Mouse (Mus musculus): Measurements from ENCODE around the gene Nubp2.

Gene Nubp2

DNA sequence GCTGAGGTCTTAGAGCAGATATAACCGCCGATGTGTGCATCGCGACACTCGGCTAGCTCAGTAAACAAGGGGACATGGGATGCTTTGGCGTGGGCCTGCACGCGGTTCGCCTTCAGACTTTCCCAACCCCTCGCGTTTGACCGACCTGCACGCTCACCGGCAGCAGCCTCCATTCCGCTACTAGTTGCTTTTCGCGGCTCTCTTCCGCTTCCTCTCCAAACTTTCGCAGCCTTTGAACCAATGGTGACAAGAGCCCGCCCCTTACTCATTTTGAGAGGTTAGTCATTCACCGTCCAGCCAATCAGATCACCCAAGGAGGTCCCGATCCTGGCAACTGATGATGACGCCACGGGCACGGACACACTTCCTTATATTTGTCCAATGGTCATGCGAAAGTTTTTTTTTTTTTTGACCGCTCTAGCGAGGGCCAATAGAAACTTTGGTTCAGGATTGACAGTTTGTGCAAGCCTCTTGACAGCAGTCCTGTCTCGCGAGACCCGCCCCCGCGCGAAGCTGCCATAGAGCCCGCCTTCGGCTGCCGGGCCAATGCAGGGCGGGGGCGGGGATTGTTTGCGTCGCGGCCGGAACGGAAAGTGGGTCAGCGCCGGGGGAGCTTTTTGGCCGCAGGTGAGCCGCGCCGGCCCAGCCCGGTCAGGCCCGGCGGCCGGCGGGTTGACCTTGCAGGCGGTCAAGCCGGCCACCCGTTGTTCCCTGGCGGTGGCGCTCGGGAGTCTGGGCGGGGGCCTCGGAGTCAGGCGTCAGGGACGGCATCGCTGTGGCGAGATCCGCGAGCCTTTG is at the start of gene Nubp2, which contains the start of gene Spsb3:
Gene Nubp2, minus strand, starts transcription at position 216 of the 798 bp plus-strand sequence.
Gene Spsb3, plus strand, starts transcription at position 510 of the 798 bp plus-strand sequence.
- peak; percentile 98 for DNase-seq (ENCODE audit: low read depth, low spot score)

GRCm38 (mm10) chr17:24935666-24936065 is 49.5 kb upstream of the Nubp2 start:
- DNase-seq (ENCODE audit: low read depth, low spot score): no peak

DNA sequence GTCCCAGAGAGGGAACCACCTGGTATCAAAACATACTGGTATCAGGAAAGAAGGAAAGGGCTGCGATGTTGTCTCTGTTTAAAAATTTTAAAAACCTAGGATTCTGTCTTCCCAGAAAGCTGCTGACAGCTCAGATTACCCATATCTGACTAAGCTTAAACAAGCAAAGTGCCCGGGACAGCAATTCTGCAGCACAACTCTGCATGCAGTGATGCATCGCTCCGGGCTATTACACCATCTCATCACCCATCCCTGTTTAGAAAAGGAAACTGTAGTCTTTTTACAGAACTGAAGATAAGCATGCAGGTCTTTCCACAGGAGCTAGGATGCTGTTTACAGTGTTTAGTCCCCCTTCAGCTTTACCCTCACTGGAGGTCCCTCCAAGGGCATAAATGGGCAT is 48.8 kb upstream of the Nubp2 start:
- no peak for DNase-seq (ENCODE audit: low read depth, low spot score)

DNA sequence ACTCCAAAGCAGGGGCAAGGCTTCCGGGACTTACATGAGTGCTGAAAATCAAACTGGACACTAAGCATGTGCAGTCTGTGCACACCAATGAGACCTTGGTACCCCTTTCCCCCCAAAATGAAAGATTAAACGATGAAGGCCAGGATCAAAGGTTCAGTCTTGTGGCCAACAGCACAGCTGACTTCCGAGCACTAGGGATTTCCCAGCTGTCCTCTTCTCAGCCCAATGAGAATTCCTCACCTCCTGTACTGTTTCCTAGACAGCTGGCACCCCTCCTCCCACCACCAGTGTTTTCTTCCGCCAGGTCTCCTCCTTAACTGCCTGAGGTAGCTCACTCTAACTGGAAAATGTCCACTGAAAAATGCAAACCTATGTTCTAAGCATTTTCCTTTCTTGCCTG is 47.0 kb upstream of the Nubp2 start:
- no peak for DNase-seq (ENCODE audit: low read depth, low spot score)

- no peak for DNase-seq (ENCODE audit: low read depth, low spot score)
Measured at GRCm38 (mm10) chr17:24932431-24932830, 46.3 kb upstream of the Nubp2 start.

GRCm38 (mm10) chr17:24929506-24929905 is 43.4 kb upstream of the Nubp2 start:
- no peak for DNase-seq (ENCODE audit: low read depth, low spot score)

- DNase-seq (ENCODE audit: low read depth, low spot score): no peak
Measured at GRCm38 (mm10) chr17:24923246-24923645, 37.1 kb upstream of the Nubp2 start.

DNA sequence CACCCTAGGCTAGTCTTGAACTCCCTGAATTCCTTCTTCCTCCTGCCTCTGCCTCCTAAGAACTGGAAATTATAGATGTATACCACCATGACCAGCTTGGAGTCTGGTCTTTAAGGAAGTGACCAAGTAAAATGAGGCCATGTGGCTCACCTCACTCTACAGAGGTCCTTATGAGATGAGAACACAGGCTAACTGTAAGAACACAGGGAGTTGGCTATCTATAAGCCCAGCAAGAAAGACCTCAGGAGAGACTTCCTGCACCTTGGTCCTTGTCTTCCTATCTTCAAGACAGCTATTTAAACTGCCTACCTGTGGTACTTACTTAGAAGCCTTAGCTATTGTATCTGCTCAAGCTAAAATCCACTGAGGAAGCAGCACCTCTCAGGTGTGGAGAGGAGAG is 27.8 kb upstream of the Nubp2 start:
- DNase-seq (ENCODE audit: low read depth, low spot score): no peak

GRCm38 (mm10) chr17:24907591-24907990 is 21.4 kb upstream of the Nubp2 start:
- DNase-seq (ENCODE audit: low read depth, low spot score): no peak

- DNase-seq (ENCODE audit: low read depth, low spot score): no peak
Measured at GRCm38 (mm10) chr17:24903767-24904166, 17.6 kb upstream of the Nubp2 start.

- DNase-seq (ENCODE audit: low read depth, low spot score): no peak
Measured at GRCm38 (mm10) chr17:24902671-24903474, 16.7 kb upstream of the Nubp2 start.

DNA sequence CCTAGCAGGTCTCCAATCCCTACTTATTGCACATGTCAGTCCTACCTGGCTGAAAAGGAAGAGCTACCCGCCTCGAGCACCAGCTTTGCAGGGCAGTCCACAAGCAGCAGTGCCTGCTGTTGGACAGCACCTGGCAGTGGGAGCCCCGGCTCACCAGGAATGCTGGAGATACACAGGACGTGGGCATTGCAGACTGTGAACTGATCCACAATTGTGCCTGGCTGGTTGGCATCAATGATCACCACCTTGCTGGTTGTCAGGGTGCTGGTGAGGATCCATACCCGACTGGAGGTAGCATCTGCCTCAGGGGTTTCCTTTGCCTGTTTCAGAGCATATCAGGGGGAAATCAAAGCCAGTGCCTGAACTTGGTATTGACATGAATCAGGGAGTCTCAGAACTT is 16.0 kb upstream of the Nubp2 start:
- no peak for DNase-seq (ENCODE audit: low read depth, low spot score)

DNA sequence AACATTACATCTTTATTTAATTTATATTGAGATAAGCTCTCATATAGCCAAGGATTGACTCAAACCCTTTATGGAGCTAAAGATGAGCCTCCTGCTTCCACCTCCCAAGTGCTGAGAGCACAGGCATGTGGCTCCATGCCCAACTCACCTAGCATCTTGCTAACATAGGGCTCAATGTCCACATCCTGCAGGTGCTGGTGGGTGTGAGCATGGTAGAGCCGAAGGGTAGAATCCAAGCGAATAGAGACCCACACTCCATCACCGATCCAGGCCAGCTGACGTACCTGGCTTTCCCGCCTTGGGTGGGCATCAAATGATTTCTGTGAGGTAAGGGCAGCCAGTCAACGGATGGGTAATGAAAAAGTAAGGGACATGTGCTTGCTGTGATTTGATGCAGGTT is 13.9 kb upstream of the Nubp2 start:
- no peak for DNase-seq (ENCODE audit: low read depth, low spot score)

DNA sequence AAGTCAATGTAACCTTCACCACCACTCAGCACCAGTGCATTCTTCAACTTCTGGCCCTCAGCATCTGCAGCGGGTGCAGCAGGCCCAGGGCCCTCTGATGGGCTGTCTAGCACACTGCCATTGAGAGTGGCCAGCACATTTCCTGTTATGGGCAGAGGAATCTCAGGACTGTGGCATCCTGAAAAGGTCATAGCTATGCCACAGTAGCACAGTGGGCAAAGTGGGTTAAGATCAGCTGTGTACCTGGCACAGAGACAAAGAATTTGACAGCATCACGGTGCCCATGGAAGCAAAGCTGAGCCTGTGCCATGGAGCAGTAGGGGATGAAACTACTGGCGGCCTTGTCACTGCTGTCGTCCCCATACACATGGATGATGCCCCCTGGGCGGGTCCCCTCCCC is 13.0 kb upstream of the Nubp2 start:
- no peak for DNase-seq (ENCODE audit: low read depth, low spot score)

DNA sequence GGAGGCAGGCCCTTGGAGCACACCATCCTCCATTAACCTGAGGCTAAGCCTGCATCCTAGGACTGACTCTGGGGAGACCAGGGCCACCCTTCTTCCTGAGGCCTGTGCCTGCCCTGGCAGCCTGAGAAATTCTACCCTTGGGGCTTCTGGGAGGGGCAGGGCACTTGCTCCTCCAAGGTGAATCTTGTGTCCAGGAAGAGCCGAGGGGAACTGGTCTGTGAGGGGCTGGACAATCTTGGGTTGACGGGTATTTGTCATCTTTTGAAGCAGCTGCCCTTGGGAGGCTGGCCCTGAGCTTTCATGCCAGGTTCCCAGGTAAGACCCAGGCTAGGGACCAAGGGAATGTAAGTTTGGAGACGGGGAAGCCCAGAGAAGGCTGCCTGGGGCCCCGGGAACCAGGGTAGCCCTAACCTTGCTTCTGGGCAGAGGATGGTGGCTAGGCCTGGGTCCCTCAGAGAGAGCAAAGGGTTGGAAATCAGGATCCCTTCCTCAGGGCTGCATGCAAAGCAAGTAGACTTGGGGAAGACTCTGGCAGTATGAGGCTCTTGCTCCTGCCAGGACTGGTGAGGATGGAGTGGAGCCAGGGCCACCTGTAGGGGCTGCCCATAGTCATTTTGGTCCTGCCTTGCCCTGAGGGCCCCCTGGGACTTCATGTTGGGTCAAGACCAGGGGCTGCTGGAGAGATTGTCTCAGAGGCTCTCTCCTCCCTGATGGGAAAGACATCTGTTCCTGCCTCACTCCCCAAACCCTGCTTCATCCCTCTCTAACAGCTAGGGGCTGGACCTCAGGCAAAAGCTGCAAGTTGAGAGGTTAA is 12.1 kb upstream of the Nubp2 start:
- no peak for DNase-seq (ENCODE audit: low read depth, low spot score)

DNA sequence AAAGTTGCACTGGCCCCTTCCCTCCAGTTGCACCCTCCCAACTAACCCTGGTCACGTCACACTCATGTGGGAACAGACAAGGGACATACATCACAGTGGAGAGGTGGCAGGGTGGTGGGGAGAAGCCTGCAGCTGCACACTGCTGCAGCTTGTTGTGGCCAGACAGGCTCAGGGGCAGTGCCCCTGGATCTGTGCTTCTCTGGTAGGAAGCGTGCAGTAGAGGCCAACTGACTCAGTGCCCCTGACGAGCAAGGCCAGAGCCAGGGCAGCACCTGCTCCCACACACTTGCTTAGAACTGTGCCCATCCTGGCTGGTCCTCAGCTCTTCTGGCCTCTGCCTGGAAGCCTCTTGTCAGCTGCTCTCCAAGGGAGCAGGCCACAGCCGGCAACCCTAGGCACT is 11.5 kb upstream of the Nubp2 start:
- no peak for DNase-seq (ENCODE audit: low read depth, low spot score)

- no peak for DNase-seq (ENCODE audit: low read depth, low spot score)
Measured at GRCm38 (mm10) chr17:24896993-24897269, 10.8 kb upstream of the Nubp2 start.

DNA sequence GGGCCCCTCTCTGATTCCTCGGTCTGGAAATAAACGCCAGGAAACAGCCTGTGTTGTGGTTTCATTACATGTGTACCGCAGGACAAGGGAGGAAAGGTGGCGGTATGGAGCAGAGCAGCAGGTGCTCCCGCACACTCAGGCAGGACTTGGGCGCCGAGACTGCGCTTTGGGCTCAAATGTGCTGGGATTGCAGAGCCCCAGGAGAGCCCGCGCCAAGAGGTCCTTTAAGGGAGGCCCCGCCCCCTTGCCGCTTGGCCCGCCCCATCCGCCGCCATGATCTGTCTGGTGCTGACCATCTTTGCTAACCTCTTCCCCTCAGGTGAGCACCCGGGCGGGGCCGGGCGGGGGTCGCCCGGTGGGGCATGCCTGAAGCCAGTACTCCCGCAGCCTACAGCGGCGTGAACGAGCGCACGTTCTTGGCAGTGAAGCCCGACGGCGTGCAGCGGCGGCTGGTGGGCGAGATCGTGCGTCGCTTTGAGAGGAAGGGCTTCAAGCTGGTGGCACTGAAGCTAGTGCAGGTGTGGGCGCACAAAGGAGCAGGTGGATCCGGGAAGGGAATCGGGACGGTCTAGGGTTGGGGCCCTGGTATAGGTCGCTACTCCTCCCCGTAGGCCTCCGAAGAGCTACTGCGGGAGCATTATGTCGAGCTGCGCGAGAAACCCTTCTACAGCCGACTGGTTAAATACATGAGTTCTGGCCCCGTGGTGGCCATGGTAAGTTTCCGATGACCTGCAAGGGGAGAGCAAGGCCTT is 10.3 kb upstream of the Nubp2 start, which contains the start of gene Nme3:
Gene Nme3, plus strand, starts transcription at position 260 of the 752 bp plus-strand sequence.
- DNase-seq (ENCODE audit: low read depth, low spot score): no peak

GRCm38 (mm10) chr17:24895571-24896240 is 9.6 kb upstream of the Nubp2 start:
- no peak for DNase-seq (ENCODE audit: low read depth, low spot score)

DNA sequence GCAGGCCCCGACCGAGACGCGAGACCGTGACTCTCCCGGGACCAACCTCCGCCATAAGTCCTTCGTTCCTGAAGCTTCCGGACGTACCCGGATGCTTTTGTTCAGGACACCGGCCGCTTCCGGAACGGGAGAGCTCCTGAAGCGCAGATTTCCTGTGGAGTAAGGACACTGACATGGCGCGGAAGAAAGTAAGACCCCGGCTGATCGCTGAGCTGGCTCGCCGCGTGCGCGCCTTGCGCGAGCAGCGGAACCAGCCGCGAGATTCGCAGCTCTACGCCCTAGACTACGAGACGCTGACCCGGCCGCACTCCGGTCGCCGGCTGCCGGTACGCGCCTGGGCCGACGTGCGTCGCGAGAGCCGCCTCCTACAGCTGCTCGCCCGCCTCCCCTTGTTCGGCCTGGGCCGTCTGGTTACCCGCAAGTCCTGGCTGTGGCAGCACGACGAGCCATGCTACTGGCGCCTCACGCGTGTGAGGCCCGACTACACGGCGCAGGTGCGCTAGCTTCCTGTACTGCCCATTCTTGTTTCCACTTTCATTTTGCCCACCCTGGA is 8.9 kb upstream of the Nubp2 start, which contains the start of the genes Eme2 and Mrps34:
Gene Eme2, minus strand, starts transcription at position 93 of the 553 bp plus-strand sequence.
Gene Mrps34, plus strand, starts transcription at position 122 of the 553 bp plus-strand sequence.
- DNase-seq (ENCODE audit: low read depth, low spot score): no peak

Data from WW6 (cell line).